Mouse (Mus musculus) testis, postnatal 10 days (tissue): ENCODE data around the gene Aipl1.
"Not testable (repeated sequence)": the region's sequence is repeated elsewhere in the genome, so short reads cannot be mapped to it uniquely, and the experiment has no call there.

Experiments
- DNase-seq: peaks from one replicate; pipeline ENCODE4 v3.0.0; 2021; ENCODE audit warnings: low spot score

Aipl1 gene

GRCm38 (mm10) chr11:72016518-72017252 is 20.6 kb downstream of the Aipl1 start:
- DNase-seq = no peak

DNA sequence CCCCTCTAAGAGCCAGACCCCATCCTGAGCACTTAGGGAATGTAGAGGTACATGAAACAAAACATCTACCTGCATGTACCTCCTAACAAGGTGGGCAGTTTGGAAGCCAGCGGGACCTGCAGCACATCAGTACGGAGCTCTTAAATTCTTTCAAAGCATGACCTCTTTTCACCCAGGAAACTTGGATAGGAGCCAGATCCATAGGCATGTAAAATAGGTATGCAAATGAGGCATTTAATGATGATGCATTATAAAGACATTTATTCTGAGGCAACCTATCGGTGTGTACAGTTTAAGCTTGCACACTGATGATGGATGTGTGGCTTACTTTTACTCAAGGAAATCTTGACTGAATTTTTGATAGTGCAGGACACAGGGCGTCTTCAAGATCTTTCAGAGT is 22.6 kb downstream of the Aipl1 start:
- DNase-seq = no peak

DNA sequence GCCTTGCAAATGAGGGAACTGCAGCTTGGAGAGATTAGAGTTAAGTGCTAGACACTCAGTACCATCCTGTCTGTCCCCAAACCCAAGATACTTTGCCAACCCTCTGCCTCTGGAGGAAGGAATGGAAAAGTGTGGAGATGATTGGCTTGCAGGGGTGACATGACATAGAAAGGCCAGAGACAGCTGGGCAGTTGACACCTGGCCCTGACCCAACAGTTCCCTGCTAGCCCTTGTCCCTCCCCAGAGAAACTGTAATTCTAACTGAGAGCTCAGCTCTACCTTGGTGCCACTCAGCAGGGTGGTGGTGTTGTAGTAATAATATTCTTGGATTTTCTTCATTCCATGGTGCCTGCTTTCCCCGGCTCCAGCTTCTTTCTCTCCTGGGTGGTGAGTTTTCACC is 25.4 kb downstream of the Aipl1 start:
- no peak for DNase-seq

DNA sequence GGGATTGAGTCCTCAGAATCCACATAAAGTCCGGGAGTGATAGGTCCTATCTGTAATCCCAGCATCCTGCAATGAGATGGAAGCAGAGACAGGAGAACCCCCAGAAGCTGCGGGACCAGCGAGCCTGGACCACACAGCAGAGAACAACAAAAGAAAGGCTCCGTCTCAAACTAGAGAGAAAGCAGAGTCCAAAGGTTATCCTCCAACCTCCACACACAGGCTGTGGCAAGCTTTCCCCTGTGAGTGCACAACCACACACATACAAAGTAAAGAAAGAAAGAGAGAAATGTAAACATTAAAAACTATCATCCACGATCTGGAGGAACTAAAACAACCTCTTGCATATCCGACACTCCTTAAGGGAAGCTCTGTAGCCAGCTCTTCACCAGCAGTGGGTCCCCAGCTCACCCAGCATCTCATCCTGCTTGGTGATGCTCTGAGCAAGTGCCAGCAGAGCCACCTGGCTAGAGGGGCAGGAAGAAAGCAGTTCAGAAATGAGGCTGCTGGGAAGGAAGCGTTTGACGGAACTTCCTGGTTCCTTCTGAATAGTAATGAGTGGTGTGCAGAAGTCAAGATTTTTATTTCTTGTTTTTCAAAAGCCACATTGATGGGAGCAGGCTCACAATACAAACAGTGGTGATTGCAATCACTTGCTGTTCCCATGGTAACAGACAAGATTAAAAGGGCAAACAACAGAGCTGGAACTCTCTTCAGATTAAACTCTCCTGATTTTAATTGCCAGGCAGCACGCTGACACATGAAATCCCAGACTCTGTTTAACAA is 26.2 kb downstream of the Aipl1 start:
- no peak for DNase-seq

DNA sequence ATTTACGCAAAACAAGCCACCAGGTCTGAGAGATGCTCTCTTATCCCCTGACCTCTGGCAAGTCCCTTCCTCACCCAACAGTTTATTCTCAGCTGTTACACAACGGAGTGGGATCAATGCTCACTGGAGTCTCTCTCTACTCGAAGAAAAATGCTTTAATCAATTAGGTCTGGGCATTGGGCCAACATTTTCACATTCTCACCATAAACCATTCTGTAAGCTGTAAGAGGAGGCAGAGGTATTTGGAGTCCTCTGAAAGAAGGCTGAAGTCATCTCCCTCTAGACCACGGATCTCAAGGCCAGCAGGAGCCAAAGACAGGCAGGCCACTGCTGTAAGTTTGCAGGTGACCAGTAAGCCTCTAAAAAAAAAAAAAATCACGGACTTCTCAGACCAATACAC is 26.9 kb downstream of the Aipl1 start:
- DNase-seq = no peak

GRCm38 (mm10) chr11:72005547-72005946 is 31.8 kb downstream of the Aipl1 start:
- DNase-seq = no peak

- no peak for DNase-seq
Observed at GRCm38 (mm10) chr11:72003171-72003570, 34.1 kb downstream of the Aipl1 start.

DNA sequence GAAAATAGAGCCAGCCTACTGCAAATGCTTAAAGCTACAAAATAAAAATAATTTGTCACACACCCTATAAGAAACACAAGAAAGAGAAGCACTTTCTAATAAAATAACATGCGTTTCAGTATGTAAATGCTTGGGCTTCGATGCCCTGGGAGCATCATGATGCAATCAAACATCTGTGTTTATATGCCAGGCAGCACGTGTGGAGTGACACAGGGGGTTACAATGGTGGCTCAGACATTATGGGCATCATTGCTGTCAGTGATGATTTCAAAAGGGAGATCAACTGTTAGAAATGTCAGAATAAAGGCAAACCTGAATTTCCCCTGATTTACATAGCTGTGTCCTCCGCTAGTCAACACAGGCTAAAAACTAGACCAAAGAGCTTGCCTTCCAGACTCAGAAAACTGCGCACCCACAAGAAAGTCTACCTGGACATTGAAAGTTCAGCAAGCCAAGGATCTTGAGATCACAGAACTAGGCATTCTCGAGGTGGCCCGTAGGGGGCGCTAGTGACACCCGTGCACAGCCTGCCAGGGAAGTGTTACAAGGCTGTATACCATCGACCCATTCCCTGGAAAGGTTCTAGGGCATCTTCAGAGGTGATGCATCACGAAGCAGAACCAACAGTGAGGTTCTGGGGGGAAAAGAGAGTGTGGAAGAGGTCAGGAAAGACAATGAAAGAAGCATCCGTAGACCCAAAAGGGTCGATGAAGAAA is 35.0 kb downstream of the Aipl1 start:
- peak; percentile 65 for DNase-seq

DNA sequence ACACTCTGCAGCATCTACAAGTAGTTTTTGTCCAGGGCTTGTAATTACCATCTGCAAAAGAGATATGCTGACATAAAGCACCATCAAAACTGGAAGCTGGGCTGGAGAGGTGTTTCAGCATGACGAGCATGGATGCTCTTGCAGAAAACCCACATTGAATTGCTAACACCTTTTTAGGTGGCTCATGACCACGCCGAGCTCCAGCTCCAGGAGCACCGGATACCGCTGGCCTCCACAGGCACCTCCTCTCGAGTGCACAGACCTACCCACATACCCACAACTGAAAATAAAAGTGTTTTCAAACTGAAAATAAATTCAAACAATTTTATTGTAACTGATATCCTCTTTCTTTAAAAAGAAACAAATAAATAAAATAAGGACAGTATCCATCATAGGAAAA is 37.1 kb downstream of the Aipl1 start:
- DNase-seq = no peak

DNA sequence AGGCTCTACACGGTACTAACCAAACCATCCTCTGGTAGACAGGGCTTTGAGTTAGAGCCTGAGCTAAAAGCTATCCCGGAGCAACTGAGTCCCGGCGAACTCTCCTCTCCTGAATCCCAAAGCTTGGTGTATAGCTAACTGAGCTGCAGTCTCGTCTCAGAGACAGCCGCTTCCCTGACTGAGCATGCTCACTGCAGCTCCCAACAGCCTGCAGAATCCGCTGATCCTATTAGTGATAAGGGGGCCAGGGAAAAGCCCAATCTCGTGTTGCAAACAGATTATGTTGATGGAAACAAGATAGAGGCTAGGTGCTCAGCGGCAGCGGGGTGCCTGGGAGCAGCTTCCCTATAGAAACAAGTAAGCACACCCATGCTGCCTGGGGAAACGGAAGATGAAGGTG is 40.5 kb downstream of the Aipl1 start:
- DNase-seq = no peak

DNA sequence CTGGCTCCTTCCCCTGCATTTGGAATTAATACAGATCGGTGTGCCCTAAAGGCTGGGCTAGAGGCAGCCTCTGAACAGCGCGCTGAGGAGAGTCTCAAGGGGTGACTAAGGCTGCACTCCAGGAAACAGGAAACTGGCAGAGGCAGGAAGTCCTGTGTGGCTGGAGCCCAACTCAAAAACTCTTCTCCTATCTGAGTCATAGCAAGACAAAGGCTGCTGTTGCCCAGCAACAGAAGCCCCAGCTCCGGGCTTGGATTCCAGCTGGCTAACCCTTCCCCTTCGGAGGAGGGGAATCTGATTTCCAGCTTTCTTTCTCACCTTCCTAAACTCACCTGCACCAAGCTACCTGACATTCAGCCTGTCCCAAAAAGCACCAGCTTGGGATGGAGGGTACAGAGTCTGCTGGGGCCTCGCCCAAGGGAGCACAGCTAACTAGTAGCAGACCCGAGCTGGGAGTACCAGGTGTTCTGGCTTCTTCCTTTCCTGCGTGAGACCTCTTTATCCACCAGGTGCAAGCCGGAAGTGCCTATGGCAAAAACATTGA is 41.3 kb downstream of the Aipl1 start:
- peak; percentile 50 for DNase-seq

DNA sequence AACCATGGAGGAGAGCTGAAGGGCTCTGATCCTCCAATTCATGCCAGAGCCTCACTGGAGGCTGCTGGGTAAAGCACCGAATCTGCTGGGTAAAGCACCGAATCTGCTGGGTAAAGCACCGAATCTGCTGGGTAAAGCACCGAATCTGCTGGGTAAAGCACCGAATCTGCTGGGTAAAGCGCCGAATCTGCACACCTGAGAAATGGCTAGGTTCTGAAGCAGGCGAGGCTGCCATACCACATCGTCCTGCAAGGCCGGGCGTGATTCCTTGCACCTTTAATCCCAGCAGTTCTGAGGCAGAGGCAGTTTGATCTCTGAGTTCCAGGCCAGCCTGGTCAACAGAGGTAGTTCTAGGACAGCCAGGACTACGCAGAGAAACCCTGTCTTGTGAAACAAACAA is 44.9 kb downstream of the Aipl1 start:
- no peak for DNase-seq

DNA sequence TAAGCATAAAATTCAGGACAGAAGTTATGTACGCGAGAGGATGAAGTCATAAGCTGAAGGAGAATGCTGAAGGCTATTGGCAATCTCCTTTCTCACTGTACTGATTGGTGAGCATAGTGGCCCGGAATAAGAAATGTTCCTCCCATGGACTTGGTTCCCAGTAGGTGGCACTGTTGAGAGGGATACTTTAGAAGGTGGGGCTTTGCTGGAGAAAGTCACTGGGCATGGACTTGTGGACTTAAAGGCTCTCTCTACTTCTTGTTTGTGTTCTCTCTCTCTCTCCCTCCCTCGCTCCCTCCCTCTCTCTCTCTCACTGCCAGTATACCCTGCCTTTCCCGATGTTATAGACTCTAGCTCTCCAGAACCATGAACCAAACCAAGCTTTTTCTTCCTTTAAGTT is 45.8 kb downstream of the Aipl1 start:
- DNase-seq = peak; percentile 55

- not testable (repeated sequence) for DNase-seq
Observed at GRCm38 (mm10) chr11:71989407-71989806, 47.9 kb downstream of the Aipl1 start.

- DNase-seq = no peak
Observed at GRCm38 (mm10) chr11:71987159-71988150, 49.9 kb downstream of the Aipl1 start.

- DNase-seq = no peak
Observed at GRCm38 (mm10) chr11:71985783-71986182, 51.5 kb downstream of the Aipl1 start.

GRCm38 (mm10) chr11:71985101-71985711 is 52.1 kb downstream of the Aipl1 start:
- DNase-seq = no peak

DNA sequence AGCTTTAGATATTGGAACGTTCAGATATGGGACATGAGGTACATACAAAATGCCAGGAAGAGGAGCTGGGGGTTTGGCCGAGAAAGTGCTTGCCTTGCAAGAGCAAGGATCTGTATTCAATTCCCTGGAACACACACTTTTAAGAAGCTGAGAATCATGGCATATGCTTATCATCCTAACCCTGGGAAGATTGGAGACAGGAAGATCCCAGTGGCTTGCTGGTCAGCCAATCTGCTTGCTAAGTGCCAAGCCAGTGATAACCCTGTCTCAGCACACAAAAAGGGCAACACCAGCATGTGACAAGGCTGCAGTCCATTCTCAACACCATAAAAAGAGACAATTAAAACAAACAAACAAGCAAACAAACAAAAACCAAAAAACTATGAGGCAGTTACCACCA is 53.2 kb downstream of the Aipl1 start:
- no peak for DNase-seq
